Mouse (Mus musculus): ENCODE data around the gene Pdcd5.
A peak's percentile ranks its signal among the peaks of the same experiment; 100 is the strongest.

Gene Pdcd5

GRCm38 (mm10) chr7:35646317-35647081, 822 bp downstream of the Pdcd5 start:
- peak; percentile 35 for DNase-seq (ENCODE audit: low read depth, low spot score)

- DNase-seq (ENCODE audit: low read depth, low spot score), result no peak
These were observed 7.2 kb downstream of the Pdcd5 start for GRCm38 (mm10) chr7:35640072-35640471.

DNA sequence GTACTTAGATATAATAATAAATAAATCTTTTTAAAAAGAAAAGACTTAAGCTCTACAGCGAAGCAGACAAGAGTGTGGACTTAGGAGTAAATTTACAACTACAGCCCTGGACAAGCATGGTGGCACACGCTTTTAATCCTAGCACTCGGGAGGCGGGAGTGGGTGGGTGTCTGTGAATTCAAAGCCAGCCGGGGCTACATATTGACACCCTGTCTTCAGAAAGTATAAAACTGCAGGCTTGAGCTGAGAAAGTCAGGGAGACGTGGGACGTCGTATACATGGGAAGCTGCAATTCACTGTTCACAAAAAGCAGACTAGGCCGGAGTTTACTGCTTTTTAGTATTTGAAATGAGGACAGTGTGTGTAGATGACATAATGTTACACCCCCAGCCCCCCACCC, 10.4 kb downstream of the Pdcd5 start:
- DNase-seq (ENCODE audit: low read depth, low spot score), result no peak

- no peak for DNase-seq (ENCODE audit: low read depth, low spot score)
These were observed 11.1 kb downstream of the Pdcd5 start for GRCm38 (mm10) chr7:35636229-35636628.

DNA sequence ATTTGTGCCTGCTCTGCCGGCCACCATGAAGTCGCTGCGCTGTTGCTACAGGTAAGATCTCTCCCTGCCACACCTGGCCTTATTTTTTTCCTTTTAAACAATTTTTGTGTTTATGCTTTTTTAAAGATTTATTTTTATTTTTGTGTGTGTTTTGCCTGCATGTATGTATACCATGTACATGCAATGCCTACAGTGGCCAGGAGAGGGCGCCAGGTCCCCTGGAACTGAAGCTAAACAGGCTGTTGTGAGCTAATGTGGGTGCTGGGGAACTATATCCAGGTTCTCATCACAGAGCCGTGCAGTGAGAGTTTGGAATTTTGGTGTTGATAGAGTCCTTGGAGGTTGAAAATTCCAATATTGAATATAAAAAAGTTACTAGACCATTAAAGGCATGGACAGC, 18.8 kb downstream of the Pdcd5 start:
- DNase-seq (ENCODE audit: low read depth, low spot score), result peak; percentile 57

DNA sequence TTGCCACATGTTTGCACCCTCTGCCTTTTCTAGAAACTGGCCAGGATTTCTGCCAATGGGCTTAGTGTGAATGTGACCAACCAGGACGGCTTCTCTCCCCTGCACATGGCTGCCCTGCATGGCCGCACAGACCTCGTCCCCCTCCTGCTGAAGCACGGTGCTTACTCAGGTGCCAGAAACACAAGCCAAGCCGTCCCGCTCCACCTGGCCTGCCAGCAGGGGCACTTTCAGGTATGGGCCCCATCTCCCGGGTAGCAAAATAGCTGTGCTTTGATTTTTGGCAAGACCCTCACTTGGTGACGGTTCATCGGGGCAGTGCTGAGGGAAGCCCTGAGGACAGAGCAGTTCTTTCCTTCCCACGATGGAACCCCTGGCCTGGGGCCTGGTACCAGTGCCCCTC, 19.9 kb downstream of the Pdcd5 start:
- no peak for DNase-seq (ENCODE audit: low read depth, low spot score)

DNA sequence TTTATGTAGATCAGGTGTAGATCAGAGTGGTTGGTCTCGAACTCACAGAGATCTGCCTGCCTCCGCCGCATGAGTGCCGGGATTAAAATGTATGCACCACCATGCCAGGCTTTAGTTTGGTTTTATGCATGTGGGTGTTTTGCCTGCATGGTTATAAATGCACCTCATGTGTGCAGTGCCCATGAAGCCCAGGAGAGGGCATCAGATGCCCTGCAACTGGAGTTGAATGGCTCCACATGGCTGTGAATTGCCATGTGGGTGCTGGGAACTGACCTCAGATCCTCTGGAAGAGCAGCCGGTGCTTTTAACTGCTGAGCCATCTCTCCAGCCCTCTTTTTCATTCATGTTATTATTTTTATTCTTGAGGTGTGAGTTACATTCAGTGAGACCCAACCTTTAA, 21.3 kb downstream of the Pdcd5 start:
- peak; percentile 61 for DNase-seq (ENCODE audit: low read depth, low spot score)

DNA sequence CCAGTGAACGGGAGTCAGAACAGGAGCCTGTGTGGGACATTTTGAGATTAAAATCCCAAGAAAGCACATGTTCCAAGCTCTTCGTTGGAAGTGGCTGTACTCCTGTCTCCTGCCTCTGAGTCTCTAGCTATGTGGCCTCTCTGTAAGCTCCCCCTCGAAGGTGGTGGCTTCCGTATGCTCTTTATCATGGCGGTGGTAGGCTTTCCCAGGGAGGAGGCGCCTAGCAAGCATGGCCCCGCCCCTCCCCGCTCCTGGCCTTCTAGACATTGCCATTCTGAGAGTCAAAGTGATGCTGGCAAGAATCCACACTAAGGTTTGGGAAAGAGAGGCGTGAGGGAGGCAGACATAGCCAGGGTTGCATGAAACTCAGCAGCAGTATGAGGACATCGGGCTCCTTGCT, 24.7 kb downstream of the Pdcd5 start:
- DNase-seq (ENCODE audit: low read depth, low spot score), result no peak

DNA sequence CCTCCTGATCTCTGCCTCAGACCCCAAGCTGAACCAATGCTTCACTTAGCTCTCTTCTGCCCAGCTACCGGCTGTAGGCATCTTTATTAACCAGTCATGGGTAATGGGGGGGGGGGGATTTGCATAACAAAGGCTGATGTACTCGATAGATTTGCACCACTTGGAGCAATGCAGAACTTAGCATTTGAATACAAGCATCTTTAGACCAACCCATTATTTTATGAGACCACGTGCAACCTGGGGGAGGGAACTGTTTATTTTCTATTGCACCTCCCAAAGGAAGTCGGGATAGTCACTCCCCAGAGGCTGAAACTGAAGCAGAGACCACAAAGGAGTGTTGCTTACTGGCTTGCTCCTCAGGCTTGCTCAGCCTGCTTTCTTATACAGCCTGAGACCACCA, 29.8 kb downstream of the Pdcd5 start:
- DNase-seq (ENCODE audit: low read depth, low spot score), result peak; percentile 75

GRCm38 (mm10) chr7:35609245-35609644, 38.1 kb downstream of the Pdcd5 start:
- DNase-seq (ENCODE audit: low read depth, low spot score), result no peak

- DNase-seq (ENCODE audit: low read depth, low spot score), result no peak
These were observed 40.5 kb downstream of the Pdcd5 start for GRCm38 (mm10) chr7:35606816-35607215.

DNA sequence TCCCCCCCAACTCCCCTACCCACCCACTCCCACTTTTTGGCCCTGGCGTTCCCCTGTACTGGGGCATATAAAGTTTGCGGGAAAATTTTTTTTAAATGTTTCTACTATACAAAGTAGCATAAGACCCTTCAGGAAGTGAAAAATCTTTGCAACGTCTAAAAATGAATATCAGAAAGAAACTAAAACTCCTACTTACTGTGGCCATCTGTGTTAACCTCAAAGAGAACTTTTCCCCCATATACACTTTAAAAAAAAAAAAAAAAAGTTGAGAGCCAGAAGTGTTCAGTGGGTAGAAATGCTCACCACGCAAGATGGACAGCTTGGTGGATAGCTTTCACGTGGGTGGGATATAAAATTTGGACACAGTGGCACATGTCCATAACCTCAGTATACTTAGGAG, 44.6 kb downstream of the Pdcd5 start:
- no peak for DNase-seq (ENCODE audit: low read depth, low spot score)

- DNase-seq (ENCODE audit: low read depth, low spot score), result no peak
These were observed 46.2 kb downstream of the Pdcd5 start for GRCm38 (mm10) chr7:35601106-35601505.

DNA sequence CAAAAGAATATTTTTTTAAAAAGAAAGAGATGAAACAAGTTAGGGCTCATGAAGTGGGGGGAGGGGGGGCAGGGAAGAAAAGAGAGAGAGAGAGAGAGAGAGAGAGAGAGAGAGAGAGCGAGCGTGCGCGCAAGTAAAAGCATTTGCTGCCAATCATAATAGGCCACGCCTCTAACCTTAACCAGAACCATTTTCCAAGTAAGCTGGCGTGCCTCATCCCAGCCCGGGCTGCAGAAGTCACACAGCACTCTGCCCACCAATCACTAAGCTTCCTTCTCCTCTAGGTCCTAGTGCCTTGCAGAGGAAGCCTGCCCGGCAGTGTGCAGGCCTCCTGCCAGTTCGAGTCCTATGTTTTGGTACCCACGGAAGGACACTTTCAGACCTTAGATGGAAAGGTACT, 47.3 kb downstream of the Pdcd5 start:
- DNase-seq (ENCODE audit: low read depth, low spot score), result no peak

DNA sequence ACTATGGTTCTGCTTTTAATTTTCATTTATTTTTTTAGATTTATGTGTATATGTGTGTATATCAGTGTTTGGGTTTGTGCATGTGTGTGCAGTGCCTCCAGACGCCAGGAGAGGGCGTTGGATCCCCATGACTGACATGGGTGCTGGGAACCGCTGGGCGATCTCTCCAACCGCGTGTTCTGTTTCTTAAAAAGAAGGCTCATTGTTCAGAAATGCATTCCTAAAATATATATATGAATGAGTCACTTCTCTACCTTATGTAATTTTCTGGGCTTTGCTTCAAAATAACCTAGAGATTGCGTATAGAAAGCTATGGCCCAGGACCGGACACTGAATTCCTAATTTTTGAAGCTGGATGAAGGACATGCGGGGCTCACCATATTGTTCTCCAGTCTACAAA, 47.8 kb downstream of the Pdcd5 start:
- DNase-seq (ENCODE audit: low read depth, low spot score), result peak; percentile 19

DNA sequence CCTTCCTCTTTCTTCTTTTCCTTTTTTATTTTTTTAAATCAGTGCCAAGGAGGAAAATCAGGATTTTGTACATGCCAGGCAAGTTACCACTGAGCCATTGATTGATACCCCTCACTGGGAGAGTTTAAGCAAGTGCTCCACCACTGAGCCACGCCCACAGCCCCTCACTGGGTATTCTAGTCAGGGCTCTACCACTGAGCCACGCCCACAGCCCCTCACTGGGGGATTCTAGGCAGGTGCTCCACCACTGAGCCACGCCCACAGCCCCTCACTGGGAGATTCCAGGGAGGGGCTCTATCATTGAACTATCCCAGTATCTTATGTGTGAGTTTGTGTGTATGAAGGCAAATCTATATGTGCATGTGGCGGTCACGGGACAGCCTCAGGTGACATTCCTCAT, 53.0 kb downstream of the Pdcd5 start:
- peak; percentile 40 for DNase-seq (ENCODE audit: low read depth, low spot score)

Measured in ES-CJ7 (cell line).